Mouse (Mus musculus) liver, postnatal 0 days (tissue): ENCODE results near the gene Trim68. TPM values are rescaled to one million over a fixed set of nuclear protein-coding genes. Genes with fewer than 3 reads are reported as not detected.
"Not testable (repeated sequence)": the region's sequence is repeated elsewhere in the genome, so short reads cannot be mapped to it uniquely, and the experiment has no call there.

Experiments
- ATAC-seq: fragments of 200-750 bp; cut with Nextera tagmentation; 2 replicates; pipeline ENCODE4 v1.8.0; 2017; ENCODE audit warnings: mild to moderate bottlenecking, moderate library complexity
- DNase-seq: peaks from one replicate; pipeline ENCODE4 v3.0.0-alpha.2; 2016
- H3K27ac ChIP-seq: fragments of 300-500 bp; sonication (generic); 2 replicates; pipeline ENCODE4 v1.5.1; 2014; ENCODE audit warnings: antibody characterized with exemption, moderate library complexity, mild to moderate bottlenecking, low read depth
- H3K27me3 ChIP-seq: fragments of 300-500 bp; sonication (generic); 2 replicates; pipeline ENCODE4 v1.6.1; 2014; ENCODE audit warnings: low read length, control low read depth, mixed read lengths; ENCODE audit not compliant: insufficient read depth
- H3K36me3 ChIP-seq: fragments of 300-500 bp; sonication (generic); replicated peaks from 2 replicates; pipeline ENCODE4 v1.6.1; 2014; ENCODE audit warnings: mild to moderate bottlenecking, control low read depth, low read length, moderate library complexity, mixed read lengths; ENCODE audit not compliant: insufficient read depth
- H3K4me1 ChIP-seq: fragments of 300-500 bp; sonication (generic); 2 replicates; pipeline ENCODE4 v1.6.1; 2014; ENCODE audit warnings: antibody characterized with exemption, mild to moderate bottlenecking, control low read depth; ENCODE audit not compliant: insufficient read depth
- H3K4me2 ChIP-seq: fragments of 300-500 bp; sonication (generic); 2 replicates; pipeline ENCODE4 v1.6.1; 2014; ENCODE audit warnings: low read depth, mild to moderate bottlenecking, low read length, moderate library complexity, mixed read lengths
- H3K4me3 ChIP-seq: fragments of 300-500 bp; sonication (generic); 2 replicates; pipeline ENCODE4 v1.5.1; 2014; ENCODE audit warnings: low read depth, low read length
- H3K9ac ChIP-seq: fragments of 300-500 bp; sonication (generic); replicated peaks from 2 replicates; pipeline ENCODE4 v1.6.1; 2014; ENCODE audit warnings: mild to moderate bottlenecking, moderate library complexity
- H3K9me3 ChIP-seq: fragments of 300-500 bp; sonication (generic); 2 replicates; pipeline ENCODE4 v1.6.1; 2016; ENCODE audit warnings: mild to moderate bottlenecking, control low read depth, low read length, mixed read lengths
- CTCF ChIP-seq: sonication (generic); IDR thresholded peaks from 2 replicates; pipeline ENCODE4 v1.5.1; 2016; ENCODE audit warnings: antibody characterized with exemption, low read depth
- EP300 ChIP-seq: IDR thresholded peaks from 2 replicates; pipeline ENCODE4 v1.6.1; 2016; ENCODE audit warnings: antibody characterized with exemption, low read depth, mild to moderate bottlenecking
- WGBS: fragments of 180-500 bp; shearing (Covaris S2); extraction: QIAGEN DNeasy Blood & Tissue Kit; methylation state at CpG from one replicate; pipeline ENCODE4 v1.1.7; 2014; ENCODE audit not compliant: insufficient replicate concordance; 5-methylcytosine and 5-hydroxymethylcytosine counted together
- polyA plus RNA-seq: library from polyadenylated mRNA; unstranded; fragments of >200 nt; fragmentation: Nextera tagmentation; extraction: Ambion mirVana; gene quantifications from 2 replicates; pipeline ENCODE4 v1.2.1, GENCODE M21; 2015

Trim68 gene
- polyA plus RNA-seq, 1 experiment from 2014 or later, result 1.4 TPM

DNA sequence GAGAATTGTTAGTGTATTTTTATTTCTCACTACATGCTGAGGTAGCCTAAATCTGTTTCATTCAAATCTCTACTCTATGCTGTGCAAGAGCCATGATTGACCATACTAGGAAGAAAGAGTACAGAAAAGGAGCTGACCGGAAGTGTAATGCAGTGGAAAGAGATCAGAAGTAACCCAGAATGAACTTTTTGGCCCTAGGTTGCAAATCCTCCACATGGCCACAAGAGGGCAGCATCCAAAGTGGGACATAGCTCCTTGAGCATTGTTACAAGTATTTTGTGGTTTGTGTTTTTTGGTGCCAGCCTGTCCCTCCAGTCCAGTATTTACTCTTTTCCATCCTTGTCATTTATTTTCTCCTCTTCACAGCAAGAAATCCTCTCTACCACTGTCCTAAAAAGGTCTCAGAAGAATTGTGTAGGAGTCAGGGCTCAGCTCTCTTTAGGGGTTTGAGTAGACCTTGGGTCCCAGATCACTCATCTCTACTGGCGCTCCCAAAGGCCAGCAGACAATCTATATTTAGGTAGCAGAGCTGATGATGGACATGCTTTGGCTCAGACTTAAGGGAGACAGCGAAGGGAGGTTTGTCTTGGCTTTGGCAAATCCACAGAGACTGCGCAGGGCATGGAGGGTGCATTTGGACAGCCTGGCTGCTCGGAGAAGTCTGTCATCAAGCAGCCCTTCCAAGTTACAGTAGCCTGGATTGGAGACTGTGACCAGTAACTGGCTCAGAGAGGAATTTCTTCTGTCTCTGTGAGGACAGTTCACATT is 8.4 kb upstream of the Trim68 start, which contains the start of gene Olfr557:
Gene Olfr557 (plus strand): TSS at position 553 of the 768 bp plus-strand sequence.
- Histone ChIP-seq H3K4me3 (no peak within 1 kb of the TSS), H3K27ac (no peak within 1 kb of the TSS), H3K9ac (no peak within 1 kb of the TSS), H3K4me2 (no peak within 1 kb of the TSS), H3K9me3 (peaks cover 2% of the 10 kb centered on the region; the same call in 1 of the 2 replicates), H3K27me3 (no peaks in the 10 kb centered on the region), H3K36me3 (no peaks in the 10 kb centered on the region), H3K4me1 (no peaks in the 10 kb centered on the region)
- no peak for ATAC-seq
- TF ChIP-seq CTCF (peak; percentile 82), EP300 (no peak)
- WGBS, result 65% methylated on average over 5 of the region's 5 CpGs
- DNase-seq, result peak; percentile 36

DNA sequence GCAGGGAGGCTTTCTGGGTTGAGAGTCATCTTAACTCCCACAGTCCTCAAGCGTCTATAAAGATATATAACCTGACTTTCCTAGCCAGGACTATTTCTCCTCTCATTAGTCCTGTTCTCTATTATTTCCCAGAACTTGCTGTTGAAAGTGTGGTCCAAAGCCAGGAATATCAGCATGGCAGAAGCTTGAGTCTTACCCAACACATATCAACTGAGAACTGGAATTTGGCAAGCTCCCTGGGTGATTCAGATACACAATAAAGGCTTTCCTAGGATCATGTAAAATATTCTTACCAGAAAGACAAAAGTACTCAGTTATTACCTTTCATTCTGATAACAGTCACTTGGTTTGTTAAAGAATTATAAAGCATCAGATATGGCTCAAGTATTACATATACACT is 5.2 kb downstream of the Trim68 start:
- Histone ChIP-seq H3K9ac (no peak overlapping the region), H3K36me3 (no peaks in the 10 kb centered on the region), H3K9me3 (no peaks in the 10 kb centered on the region), H3K4me2 (no peak overlapping the region), H3K4me1 (no peaks in the 10 kb centered on the region), H3K27ac (no peak overlapping the region), H3K27me3 (no peaks in the 10 kb centered on the region), H3K4me3 (no peak overlapping the region)
- no peak for ATAC-seq
- 79% methylated on average over 1 of the region's 1 CpGs for WGBS
- TF ChIP-seq CTCF (no peak), EP300 (no peak)
- DNase-seq, result no peak

DNA sequence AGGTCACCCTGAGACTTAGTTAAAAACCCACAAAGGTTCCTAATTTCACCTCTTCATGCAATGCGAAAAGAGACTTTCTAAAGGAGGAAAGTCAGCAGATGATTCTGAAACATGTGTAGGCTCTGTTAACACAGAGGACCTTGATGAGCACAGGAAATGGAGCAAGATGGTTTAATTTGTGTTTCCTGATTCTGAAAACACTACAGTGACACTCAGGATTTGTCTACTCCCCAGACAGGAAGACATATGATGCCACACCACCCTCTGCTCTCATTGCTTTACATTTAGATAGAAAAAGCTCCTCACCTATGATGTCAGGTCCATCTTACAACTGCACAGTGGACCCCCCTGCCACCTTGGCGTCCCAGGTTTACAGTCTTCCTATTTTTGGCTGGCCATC is 10.9 kb downstream of the Trim68 start:
- ATAC-seq (no peak), DNase-seq (no peak)
- no peak overlapping the region for H3K27ac ChIP-seq
- TF ChIP-seq EP300 (no peak), CTCF (no peak)
- no peak overlapping the region for H3K4me3 ChIP-seq
- H3K4me1 ChIP-seq, result no peaks in the 10 kb centered on the region
- H3K4me2 ChIP-seq, result no peak overlapping the region
- H3K9ac ChIP-seq, result no peak overlapping the region
- H3K9me3 ChIP-seq, result no peaks in the 10 kb centered on the region
- no peaks in the 10 kb centered on the region for H3K36me3 ChIP-seq
- 68% methylated on average over 2 of the region's 2 CpGs for WGBS
- H3K27me3 ChIP-seq, result no peaks in the 10 kb centered on the region

DNA sequence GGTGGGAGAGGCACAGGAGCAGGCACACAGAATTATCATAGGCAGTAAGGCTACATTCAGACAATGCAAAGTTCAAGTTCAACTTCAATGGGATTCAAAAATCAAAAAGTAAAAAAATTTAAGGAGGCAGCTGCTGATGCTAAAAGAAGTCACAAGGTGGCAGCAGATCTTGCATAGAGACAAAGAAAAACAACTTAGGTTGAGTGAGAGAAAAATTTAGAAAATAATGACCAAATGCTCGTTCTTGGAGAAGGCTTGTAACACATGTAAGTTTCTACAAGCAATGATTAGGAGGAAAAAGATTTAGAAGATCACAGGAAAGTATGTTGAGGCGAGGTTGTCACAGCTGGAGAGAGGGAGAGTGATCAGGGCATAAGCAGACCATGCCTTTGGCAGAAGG is 21.7 kb downstream of the Trim68 start:
- Histone ChIP-seq H3K4me1 (no peaks in the 10 kb centered on the region), H3K27me3 (no peaks in the 10 kb centered on the region), H3K4me2 (no peak overlapping the region), H3K4me3 (no peak overlapping the region), H3K27ac (no peak overlapping the region), H3K9me3 (no peaks in the 10 kb centered on the region), H3K9ac (no peak overlapping the region), H3K36me3 (no peaks in the 10 kb centered on the region)
- 31% methylated on average over 2 of the region's 2 CpGs for WGBS
- no peak for DNase-seq
- ATAC-seq, result no peak
- peak; percentile 54 for TF ChIP-seq CTCF
- no peak for TF ChIP-seq EP300

DNA sequence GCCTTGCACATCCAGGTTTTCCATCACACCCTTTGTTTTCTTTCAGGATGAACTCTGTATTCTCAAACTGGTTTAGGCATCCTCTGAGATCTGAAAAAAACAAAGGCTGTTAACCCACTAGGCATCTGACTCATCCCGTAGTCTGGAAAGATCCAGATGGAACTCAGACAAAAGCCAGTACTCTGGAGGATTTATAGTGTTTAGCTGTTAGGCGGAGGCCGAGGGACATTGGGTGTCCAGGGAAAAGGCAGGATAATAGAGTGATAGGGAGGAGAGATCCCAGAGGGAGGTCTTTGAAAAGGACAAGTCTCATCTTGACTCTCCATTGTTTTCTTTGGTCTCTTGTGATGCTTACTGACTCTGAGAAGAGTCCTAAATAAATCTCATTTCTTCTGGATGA is 22.5 kb downstream of the Trim68 start, which contains the start of gene Olfr556:
Gene Olfr556 (plus strand): TSS at position 301 of the 400 bp plus-strand sequence.
- WGBS, result 69% methylated on average over 3 of the region's 3 CpGs
- Histone ChIP-seq H3K36me3 (no peaks in the 10 kb centered on the region), H3K4me3 (no peak within 1 kb of the TSS), H3K4me2 (no peak within 1 kb of the TSS), H3K27me3 (no peaks in the 10 kb centered on the region), H3K4me1 (no peaks in the 10 kb centered on the region), H3K27ac (no peak within 1 kb of the TSS), H3K9me3 (no peaks in the 10 kb centered on the region), H3K9ac (no peak within 1 kb of the TSS)
- DNase-seq, result no peak
- ATAC-seq, result no peak
- TF ChIP-seq EP300 (no peak), CTCF (no peak)

DNA sequence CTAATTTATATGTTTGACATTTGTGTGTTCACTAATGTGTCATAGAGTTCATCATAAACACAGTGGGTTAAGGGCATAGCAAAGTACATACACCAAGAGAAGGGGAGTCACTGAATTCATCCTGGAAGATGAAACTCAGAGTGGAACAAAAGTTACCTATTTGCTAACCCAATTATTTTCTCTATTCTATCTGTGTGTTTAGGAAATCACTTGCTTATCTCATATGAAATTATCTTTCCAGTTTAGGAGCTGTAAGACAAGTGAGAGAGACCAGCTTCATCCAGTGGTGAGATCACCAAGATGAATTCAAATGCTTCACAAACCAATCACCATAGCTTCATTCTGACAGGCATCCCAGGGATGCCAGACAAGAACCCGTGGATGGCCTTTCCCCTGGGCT is 28.6 kb downstream of the Trim68 start, which contains the start of gene Olfr555:
Gene Olfr555 (plus strand): TSS at position 301 of the 400 bp plus-strand sequence.
- ATAC-seq, result no peak
- Histone ChIP-seq H3K4me3 (no peak within 1 kb of the TSS), H3K9ac (no peak within 1 kb of the TSS), H3K27me3 (no peaks in the 10 kb centered on the region), H3K36me3 (no peaks in the 10 kb centered on the region), H3K4me1 (no peaks in the 10 kb centered on the region), H3K27ac (no peak within 1 kb of the TSS), H3K4me2 (no peak within 1 kb of the TSS), H3K9me3 (no peaks in the 10 kb centered on the region)
- 76% methylated on average over 1 of the region's 1 CpGs for WGBS
- DNase-seq, result no peak
- no peak for TF ChIP-seq EP300
- TF ChIP-seq CTCF, result no peak

DNA sequence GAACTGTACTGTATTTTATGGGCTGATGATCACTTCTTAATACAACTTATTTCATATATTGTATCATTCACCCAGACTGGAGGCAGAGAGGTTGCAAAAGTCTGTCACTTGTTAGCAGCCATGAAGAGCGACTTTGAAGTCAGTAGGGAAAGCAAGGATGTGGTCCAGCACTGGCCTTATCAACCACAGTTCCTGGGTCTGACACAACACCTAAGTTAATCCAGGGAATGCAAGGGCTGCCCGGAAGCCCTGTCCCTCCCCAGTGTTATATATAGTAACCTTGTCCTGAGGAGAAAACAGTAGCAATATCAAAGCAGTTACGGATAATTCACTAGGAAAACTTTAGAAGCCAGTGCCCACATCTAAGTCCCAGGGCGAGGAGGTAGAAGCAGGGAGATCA is 42.2 kb downstream of the Trim68 start:
- not testable (repeated sequence) for H3K27me3 ChIP-seq
- 76% methylated on average over 3 of the region's 4 CpGs for WGBS

More for the DNA sequence above, 42.2 kb downstream of the Trim68 start:
- not testable (repeated sequence) for H3K9ac ChIP-seq, H3K4me3 ChIP-seq, H3K36me3 ChIP-seq, ATAC-seq, H3K4me1 ChIP-seq, H3K4me2 ChIP-seq, H3K9me3 ChIP-seq, H3K27ac ChIP-seq, DNase-seq
